Mouse (Mus musculus) layer of hippocampus, postnatal 25 days (tissue): ENCODE measurements around the gene Ptpn14. TPM values are rescaled to one million over a fixed set of nuclear protein-coding genes. Genes with fewer than 3 reads are reported as not detected.

ENCODE experiments used
- DNase-seq, 2 experiments: peaks; one replicate each; pipeline ENCODE4 v3.0.0; 2022; ENCODE audit warnings: mixed read lengths in 2 of 2, low spot score in 1 of 2; ENCODE audit errors: extremely low spot score in 1 of 2
- total RNA-seq, 2 experiments: library from RNA; stranded (reverse); gene quantifications; 2 replicates each; pipeline ENCODE4 v1.2.3; 2021

Gene Ptpn14
- total RNA-seq, 2 experiments from 2014 or later, result 11.8 to 13.9 TPM

DNA sequence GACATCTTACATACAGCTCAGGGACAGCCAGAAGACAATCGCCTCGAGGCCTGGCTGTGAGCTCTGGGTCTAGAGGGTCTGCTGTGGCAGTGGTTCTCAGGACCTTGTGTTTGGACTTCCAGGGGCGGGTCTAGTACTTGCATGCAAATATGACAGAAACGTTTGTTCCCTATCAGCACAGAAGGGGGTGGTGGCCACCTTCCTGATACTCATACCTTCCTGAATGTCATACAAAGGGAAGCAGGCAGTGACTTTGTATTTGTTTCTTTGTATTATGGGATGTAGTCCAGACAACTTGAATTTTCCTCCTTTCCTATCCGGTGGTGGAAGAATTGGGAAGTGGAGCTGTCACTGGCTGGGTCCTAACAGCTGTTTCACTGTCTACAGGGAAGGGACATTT lies 36.2 kb downstream of the Ptpn14 start:
- DNase-seq, result no peak

DNA sequence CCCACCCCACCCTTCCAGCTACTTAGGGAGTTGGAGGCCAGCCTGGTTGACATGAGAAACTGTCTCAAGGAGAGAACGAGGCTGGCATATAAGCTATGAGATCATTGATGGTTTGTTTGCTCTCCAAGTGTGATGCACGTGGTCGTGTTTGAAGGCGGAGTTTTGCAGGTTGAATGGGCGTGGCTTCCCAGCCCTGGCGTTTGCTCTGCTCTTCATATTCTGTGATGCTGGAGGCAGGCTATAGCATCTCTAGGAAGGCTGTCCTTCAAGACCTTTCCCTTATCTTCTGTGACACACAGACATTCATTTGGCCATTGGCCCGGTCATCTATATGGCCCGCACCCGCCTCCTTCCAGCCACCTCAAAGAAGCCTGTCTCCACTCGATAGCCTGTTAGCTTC lies 39.1 kb downstream of the Ptpn14 start:
- no peak for DNase-seq

DNA sequence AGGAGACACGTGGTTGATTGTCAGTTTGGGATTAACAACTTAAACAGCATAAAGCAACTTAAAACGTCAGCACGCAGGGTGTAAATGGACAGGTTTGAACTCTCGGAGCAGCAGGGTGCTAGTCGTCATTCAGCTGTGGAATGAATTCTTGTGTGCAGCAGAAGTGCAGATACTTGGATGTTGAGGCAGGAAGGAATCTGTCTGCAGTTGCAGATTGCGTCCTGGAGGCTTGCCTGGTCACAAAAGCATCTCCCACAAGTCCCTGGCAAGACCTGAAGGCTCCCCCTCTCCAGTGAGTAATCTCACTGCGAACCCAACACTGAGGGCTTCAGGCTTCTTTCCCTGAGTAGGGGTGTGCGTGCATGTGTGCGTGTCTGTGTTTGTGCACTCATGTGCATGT lies 39.8 kb downstream of the Ptpn14 start:
- DNase-seq, result no peak

DNA sequence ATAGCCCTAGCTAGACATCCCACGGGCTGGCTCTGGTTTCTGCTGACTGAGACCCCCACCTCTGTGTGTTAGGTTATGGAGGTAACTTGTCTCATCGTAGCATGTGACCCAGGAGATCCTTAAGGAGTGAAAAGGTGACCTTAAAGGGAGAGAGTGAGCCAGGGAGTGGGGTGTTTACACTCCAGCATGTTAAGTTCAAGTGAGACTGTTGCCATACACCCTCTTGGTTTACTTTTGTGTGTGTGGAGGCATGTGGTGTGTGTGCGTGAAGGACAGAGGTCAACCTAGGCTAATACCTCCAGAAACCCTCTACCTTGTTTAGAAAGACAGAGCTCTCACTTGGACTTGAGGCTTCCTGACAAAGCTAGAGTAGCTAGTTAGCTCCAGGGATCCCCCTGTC lies 42.4 kb downstream of the Ptpn14 start:
- DNase-seq, result no peak

DNA sequence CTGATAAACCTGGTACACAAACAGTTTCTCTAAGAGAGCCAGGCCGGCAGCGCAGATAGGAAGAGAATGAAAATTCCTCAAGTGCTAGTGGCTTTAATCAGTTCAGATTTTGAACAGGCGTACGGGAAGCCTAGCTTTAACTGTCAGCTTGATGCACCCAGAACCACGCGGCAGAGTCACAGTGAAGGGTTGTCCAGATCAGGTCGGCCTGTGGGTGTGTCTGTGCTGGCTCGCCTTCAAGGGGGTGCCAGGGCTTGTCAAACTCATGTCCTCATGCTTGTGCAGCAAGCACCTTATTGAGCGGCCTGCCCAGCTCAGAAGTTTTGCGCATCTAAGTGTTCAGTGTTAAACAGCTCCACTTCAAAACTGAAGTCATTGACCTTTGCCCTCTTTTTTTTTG lies 44.6 kb downstream of the Ptpn14 start:
- DNase-seq, result no peak

DNA sequence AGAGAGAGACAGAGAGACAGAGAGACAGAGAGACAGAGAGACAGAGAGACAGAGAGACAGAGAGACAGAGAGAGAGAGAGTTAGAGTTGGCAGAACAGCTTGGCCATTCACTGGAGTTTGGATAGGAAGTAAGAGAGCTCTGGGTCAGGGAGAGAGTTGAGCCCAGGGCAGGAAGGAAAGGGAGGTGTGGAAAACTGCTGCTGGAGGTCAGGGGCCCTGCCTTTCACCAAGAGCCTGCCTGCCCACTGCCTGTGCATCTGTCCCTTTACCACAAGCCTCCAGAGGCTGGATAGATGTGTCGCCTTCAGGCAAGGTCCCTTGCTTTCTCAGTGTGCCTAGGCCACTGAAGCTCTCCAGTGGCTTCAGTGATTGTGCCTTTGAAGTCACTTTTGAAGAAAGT lies 46.7 kb downstream of the Ptpn14 start:
- DNase-seq, result no peak

DNA sequence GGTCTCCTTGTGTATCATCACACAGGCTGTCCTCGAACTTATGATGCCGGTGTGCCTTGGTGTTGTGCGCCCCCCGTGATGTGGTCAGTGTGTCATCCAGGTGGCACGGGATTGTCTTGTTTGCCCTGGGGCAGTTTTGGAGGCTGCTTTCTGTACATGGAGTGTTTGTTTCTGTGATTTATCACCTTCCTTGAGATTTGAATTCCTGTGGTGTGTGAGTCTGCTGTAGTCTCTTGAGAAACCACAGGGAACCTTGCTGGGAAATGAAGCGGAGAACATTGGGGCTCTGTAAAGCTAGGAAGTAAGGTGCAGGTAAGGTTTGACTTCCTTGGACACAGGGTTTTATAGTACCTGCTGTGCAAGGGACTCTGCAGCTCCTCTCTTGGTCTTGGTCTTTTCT lies 49.1 kb downstream of the Ptpn14 start:
- DNase-seq, result no peak

DNA sequence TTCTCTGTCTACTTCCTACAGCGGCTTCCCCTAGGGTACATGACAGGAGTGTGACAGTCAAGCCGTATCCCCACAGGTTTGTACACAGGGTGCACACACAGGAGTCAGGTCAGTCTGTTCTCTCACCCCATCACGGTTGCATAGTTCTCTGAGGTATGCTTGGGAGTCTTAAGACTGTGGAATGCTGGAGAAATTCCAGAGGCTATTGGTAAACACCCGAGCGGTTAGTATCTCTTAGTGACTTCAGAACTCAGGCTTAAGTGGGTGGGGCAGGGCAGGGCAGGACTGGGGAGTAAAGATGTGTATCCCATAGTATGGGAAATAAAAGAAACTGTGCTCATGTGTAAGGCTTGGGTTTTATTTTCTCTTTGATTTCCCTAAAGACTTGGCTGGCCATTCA lies 50.3 kb downstream of the Ptpn14 start:
- DNase-seq, result no peak

DNA sequence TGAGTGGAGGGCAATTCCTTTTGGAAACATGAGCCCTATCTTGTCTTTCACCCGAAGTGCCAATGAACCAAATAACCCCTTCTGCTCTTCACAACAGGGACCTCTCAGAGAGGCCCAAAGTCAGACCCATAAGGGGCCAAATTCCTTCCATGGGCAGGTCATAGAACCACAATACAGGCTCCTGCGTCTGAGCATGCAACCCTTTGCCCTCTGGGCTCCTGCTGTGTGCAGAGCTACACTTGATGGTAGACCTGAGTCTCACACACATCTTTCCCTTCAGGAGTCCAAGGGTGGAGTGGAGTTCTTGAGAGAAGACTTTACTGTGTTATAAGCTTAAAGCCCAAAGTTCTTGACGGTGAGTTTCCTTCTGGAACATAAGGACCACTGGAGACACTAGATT lies 51.2 kb downstream of the Ptpn14 start:
- DNase-seq, result no peak

DNA sequence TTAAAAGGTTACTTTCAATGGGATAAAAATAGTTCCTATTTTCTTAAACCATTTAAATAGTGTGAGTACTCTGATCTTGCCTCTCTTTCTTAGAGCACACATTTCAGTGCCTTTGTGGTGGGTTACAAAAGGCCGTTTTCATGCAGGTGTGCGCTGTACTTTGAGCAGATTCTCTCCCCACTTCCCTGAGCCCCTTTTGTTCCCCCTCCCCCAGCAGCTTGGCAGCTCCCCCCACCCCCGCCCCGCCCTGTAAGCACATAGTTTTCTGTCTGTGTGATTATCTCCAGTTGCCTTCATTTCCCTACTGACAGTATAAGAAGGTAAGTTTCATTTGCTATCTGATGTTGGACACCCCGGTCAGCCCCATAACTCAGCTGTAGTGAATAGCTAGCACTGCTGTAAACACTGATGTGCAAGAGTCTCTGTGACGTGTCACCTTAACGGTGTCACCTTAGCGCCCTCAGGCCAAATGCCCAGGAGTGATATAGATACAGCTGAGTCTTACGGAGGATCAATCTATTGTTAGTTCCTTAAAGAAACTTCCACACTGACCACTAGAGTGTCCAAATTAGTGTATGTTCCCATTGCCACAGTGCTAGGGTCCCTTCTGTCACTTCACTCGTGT lies 53.8 kb downstream of the Ptpn14 start:
- no peak for DNase-seq

DNA sequence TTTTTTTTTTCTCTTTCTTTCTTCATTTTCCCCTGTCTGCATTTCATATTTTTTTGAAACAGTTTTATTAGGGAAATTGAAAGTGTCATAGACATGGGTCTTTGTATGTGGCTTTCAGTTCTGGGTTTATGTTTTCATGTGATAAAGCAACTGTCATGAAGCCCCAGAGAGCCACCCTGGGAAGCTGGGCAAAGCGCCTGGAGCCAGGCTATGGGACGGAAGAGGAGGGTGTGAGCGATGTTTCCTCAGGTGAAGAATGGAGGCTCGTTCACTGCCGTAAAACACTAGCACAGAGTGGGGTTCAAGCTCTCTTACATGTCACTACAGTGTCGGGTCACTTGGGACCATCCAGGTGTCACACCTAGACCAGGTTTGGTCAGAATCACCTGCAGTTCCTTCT lies 54.6 kb downstream of the Ptpn14 start:
- no peak for DNase-seq

DNA sequence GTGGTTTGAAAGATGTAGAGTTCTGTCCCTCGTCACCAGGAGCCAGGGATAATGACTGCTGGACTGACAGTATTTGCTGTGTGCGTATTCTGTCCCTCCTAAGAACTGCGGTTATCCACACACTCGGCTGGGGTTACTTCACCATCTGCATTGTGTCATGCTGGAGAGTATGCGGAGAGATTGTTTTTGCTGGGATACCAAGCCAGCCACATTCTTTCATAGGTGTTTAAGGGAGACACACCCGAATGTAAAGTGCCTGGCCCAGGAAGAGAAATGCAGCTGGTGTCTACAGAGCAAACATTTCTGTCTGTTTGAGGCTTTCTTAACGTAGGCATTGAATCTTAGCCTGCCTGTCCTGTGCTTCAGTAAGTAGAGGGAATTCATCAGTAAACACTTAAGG lies 56.4 kb downstream of the Ptpn14 start:
- DNase-seq, result no peak

DNA sequence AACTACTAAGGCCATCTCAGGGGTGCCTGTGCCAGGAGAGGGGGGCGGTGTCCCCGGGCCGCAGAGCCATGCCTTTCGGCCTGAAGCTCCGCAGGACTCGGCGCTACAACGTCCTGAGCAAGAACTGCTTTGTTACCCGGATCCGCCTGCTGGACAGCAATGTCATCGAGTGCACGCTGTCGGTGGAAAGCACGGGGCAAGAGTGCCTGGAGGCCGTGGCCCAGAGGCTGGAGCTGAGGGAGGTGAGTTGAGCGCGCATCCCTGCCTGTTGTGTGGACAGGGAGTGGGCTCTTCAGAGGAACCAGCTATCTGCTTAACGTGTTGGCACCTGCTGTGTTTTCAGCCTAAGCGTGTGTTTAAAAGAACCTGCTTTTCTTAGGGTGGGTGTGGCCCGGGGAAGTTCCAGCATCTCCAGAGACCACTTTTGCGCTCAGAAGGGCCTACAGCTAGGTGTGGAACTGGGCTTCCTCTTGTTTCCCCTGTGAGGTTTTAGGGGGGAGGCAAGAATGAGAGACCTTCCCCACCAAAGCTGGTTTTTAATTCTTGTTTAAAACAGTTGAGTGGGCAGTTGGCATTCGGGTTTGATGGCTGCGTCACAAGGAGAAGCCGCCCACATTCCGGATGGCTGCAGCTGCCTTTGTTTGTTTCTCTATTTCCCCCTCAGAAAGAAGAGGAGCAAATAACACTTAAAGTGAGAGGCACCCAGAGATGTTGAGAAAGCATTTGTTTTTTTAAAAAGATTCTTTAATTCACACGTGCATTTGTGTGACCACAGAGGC lies 58.8 kb downstream of the Ptpn14 start:
- DNase-seq, result peak in 1 of 2 experiments; percentile 44

DNA sequence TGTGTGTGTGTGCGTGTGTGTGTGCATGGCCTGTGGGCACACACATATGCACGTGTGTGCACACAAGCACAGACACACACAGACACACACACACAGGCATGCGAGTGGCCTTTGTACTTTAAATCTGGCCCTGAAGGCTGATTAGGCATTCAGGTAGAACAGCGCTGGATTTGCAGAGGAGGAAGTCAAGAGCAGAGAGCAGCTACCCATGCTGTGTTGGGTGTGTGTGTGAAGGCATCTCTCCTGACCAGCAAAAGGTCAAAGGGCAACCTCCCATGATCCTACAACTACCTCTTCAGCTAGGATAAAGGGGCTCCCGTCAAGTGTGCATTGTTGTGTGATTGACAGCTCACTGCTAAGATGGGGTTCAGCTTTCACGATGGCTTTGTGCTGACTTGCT lies 61.5 kb downstream of the Ptpn14 start:
- DNase-seq, result no peak

DNA sequence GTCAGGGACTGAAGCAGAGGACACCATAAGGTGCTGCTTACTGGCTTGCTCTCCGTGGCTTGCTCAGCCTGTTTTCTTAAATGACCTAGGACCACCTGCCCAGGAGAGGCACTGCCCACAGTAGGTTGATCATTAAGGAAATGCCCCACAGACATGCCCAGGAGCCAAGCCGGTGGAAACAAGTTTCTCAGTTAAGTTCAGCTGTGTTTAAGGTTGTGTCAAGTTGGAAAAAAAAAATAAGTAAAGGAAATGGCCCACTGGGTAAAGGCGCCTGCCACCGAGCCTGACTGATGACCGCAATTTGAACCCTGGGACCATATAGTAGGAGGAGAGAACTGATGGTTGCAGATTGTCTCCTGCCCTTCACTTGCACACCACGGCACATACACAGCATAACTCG lies 62.6 kb downstream of the Ptpn14 start:
- no peak for DNase-seq

DNA sequence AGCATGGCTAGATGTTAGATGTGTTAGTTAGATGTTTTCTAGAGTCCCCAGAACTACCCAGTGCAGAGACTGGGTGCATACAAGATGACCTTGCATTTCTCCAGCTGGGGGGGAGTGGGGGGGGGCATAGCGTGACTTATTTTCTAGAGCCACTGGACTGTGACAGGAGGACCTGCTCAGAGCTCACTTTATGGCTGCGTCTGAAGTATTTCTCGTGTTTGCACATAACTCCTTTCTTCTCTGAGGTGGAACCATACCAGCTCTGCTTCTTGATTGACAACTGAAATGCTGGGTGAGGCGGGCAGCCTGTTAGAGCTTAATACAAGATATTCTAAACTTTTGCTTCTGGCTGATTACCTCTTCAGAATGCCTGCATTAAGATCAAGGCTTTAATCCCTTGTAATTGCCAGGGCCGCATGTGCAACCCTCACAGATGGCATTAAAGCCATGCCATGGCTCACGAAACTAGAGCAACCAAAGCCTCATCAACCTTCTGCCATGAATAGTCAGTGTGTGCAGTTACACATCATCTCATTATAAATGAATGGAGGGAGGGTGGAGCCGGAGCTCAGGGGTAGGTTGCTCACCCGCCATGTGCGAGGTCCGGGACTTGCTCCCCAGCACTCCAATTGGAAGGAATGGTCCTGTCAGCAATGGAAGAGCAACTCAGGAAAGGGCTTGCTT lies 63.6 kb downstream of the Ptpn14 start:
- DNase-seq, result no peak

DNA sequence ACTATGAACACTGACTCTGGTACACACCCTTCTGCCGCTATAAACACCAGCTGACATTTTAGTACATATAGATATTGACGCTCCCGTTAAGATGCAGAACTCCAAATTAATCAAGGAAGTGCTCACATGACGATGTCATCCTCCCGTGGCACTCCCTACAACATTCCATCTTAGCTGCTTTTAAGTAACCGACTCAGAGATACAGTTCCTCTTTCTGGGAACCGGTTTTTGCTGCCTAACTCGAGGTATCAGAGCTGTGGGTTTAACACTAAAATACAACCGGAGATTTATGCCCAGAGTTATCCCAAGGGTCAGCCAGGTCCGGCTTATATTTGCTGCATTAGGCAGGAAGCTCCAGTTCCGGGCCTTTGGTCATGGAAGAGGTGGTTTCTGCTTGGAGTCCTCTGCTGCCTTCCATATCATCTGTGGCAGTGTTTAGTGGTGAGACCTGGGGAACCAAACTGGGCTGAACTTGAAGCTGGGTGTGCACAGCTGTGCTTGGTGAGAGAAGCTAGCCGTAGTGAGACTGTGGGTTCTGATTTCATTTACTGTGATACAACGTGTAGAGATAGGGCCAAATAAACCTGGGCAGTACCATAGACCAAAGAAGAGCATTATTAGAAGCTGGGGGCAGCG lies 64.6 kb downstream of the Ptpn14 start:
- DNase-seq, result no peak

DNA sequence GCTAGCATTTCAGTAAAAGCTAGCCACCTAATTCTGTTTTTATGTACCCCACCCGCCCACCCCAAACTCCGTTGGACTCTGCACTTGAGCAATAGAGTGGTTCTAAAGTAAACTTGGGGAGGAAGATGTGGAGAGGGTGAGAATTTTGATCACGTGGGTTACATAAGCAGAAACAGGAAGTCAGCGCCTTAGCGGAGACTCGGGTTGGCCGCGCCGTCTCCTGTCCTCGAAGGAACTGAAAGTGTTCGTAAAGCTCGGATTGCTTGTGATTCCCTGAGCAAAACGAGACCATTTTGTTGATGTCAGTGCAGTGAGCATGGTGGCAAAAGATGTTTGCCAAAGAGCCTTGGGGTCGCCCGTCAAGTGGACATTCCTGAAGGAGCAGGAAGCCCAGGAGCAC lies 70.9 kb downstream of the Ptpn14 start:
- no peak for DNase-seq

DNA sequence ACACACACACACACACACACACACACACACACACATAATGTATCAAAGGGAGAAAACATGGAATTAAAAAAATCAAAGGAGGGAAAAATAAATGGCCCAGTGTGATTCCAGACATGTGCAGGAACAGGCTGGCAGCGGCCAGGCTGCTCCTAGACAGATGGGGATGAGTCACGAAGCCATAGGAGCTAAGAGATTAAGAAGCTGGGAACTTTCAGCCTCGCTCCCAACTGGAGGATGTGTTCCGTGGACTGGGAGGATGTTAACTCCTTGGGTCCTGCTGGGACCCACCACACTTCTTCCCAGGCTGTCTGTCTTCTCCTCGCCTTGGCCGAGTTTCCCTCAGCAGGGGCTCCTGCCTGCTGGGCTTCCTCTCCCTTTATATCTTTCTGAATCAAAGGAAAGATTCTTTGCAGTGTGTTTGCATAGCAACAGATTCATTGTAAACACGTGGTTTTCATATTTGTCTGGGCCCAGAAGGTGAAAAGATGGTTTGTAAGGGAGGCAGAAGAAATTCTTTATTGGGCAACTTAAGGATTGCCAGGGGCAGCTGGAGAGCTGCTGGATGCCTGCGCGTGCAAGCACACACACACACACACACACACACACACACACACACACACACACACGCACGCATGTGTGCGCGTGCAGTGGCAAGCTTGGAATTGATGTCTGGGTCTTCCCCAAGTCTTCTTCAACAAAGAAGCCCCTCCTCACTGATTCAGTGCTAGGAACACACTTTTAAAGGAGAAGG lies 72.3 kb downstream of the Ptpn14 start:
- no peak for DNase-seq

DNA sequence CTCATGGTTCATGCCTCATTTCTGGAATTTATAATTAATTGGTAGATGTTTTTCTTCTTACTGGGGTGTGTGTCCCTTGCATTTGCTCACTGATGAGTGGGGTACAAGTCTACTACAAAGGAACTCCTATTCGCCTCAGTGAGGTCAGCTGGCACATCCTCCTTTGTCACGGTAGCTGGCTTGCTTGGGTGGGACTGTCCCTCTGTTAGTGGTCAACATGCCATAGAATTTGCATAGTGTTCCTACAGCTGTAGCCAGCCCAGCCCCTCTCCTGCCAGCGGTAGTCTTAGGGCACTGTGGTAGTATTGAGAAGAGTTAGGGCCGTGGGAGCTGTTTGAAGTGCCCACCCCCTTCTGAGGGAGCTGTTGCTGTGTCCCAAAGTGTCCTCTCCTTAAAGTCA lies 73.2 kb downstream of the Ptpn14 start:
- no peak for DNase-seq

DNA sequence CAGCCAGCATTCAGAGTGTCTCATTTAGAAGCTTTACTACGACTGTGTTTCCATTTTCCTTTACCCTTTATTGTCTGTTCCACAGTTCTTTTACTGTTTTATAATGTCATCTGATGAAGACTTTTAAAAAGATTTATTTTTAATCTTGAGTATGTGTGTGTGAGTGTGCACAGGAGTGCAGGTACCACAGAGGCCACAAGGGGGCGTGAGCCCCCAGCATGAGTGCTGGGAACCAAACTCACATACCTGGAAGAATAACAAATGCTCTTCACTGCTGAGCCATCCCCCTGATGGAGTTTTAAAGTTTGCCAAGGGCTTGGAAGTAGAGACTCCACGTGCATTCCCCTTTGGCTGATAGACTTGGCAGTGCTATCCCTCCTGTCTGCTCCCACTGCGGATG lies 74.5 kb downstream of the Ptpn14 start:
- no peak for DNase-seq
